Mouse (Mus musculus) thymus, adult 2 months (tissue): ENCODE data around the gene Cnfn. TPM values are rescaled to one million over a fixed set of nuclear protein-coding genes. Genes with fewer than 3 reads are reported as not detected.

Experiments
- DNase-seq: peaks from one replicate; pipeline ENCODE4 v3.0.0; 2021
- H3K27ac ChIP-seq: fragments of 200-500 bp; 2 replicates; pipeline ENCODE4 v1.5.1; 2012; ENCODE audit warnings: low read length, control low read depth; ENCODE audit not compliant: control insufficient read depth, insufficient read depth
- H3K27me3 ChIP-seq: fragments of 200-500 bp; 2 replicates; pipeline ENCODE4 v1.6.1; 2012; ENCODE audit warnings: mild to moderate bottlenecking, low read length, moderate library complexity, mixed read lengths; ENCODE audit not compliant: control insufficient read depth, insufficient read depth
- H3K36me3 ChIP-seq: fragments of 200-500 bp; 2 replicates; pipeline ENCODE4 v1.6.1; 2012; ENCODE audit warnings: mild to moderate bottlenecking, low read length, moderate library complexity; ENCODE audit not compliant: control insufficient read depth, insufficient read depth
- H3K4me1 ChIP-seq: fragments of 200-500 bp; replicated peaks from 2 replicates; pipeline ENCODE4 v1.6.1; 2012; ENCODE audit warnings: low read length; ENCODE audit not compliant: control insufficient read depth, insufficient read depth
- H3K4me3 ChIP-seq: fragments of 200-500 bp; 2 replicates; pipeline ENCODE4 v1.5.1; 2012; ENCODE audit warnings: mild to moderate bottlenecking, low read length, control low read depth, moderate library complexity; ENCODE audit not compliant: control insufficient read depth, insufficient read depth
- CTCF ChIP-seq: fragments of 200-500 bp; IDR thresholded peaks from 2 replicates; pipeline ENCODE4 v1.5.1; 2012; ENCODE audit warnings: mild to moderate bottlenecking, control low read depth, low read length, moderate library complexity, borderline replicate concordance; ENCODE audit not compliant: control insufficient read depth, poor library complexity, insufficient read depth; ENCODE audit errors: extremely low read depth
- POLR2A ChIP-seq: fragments of 200-500 bp; IDR thresholded peaks from 2 replicates; pipeline ENCODE4 v1.6.1; 2012; ENCODE audit warnings: mild to moderate bottlenecking, low read length, control low read depth, moderate library complexity; ENCODE audit not compliant: control insufficient read depth, poor library complexity, insufficient read depth; ENCODE audit errors: extremely low read depth
- WGBS: fragments of 180-500 bp; shearing (Covaris S2); methylation state at CpG from one replicate; pipeline ENCODE4 v1.1.7; 2018; 5-methylcytosine and 5-hydroxymethylcytosine counted together
- polyA plus RNA-seq: library from polyadenylated mRNA; depleted of rRNA; stranded (reverse); fragments of >200 nt; gene quantifications from 2 replicates; pipeline ENCODE4 v1.2.3, GENCODE M21; 2012

Cnfn gene
- polyA plus RNA-seq, 1 experiment: 20.6 TPM

DNA sequence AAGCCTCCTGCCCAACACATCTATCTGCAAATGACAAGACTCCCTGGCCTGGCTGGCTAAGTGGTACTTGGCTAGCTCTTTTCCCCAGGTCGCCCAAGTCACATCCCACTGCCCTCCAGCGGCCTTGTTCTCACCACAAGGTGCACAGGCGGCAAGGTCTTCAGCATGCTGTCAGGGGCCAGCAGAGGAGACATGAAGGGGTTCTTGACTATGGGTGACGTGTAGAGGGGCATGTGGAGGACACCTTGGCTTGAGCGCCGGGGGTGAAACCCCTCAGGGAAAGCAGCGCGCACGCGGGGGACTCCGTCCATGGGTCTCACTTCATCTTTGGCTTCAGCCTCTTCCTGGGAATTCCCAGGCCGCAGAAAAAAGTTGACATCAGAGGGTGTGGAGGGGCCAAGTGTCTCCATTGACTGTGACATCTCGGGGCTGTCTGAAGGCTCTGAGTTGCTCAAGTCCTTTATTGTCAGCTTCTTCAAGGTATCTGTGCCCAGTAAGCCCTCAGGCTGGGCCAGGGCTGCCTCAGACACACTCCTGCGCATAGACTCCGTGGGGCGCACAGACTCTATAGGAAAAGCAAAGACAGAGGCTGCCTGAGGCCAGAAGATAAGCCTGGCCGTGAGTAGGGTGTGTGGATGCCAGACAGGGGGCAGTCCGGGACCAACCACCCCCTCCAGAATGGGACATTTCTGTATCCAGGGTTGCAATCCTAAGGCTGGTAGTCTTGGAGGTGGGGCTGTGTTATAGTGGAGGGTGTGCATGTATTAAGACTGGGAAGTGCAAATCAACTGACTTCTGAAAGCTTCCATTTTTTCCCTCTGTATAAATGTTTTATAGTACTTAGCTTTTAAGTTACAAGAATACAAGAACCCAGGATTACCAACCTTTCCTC is 11.1 kb upstream of the Cnfn start:
- 72% methylated on average over 18 of the region's 18 CpGs for WGBS
- no peak for TF ChIP-seq POLR2A
- TF ChIP-seq CTCF: no peak
- Histone ChIP-seq H3K4me3 (peak overlapping the region; percentile 43), H3K36me3 (no peaks in the 10 kb centered on the region), H3K27ac (peak overlapping the region; percentile 26; the same call in 1 of the 2 replicates), H3K4me1 (peaks cover 24% of the 10 kb centered on the region), H3K27me3 (no peaks in the 10 kb centered on the region)
- DNase-seq: peak; percentile 30

DNA sequence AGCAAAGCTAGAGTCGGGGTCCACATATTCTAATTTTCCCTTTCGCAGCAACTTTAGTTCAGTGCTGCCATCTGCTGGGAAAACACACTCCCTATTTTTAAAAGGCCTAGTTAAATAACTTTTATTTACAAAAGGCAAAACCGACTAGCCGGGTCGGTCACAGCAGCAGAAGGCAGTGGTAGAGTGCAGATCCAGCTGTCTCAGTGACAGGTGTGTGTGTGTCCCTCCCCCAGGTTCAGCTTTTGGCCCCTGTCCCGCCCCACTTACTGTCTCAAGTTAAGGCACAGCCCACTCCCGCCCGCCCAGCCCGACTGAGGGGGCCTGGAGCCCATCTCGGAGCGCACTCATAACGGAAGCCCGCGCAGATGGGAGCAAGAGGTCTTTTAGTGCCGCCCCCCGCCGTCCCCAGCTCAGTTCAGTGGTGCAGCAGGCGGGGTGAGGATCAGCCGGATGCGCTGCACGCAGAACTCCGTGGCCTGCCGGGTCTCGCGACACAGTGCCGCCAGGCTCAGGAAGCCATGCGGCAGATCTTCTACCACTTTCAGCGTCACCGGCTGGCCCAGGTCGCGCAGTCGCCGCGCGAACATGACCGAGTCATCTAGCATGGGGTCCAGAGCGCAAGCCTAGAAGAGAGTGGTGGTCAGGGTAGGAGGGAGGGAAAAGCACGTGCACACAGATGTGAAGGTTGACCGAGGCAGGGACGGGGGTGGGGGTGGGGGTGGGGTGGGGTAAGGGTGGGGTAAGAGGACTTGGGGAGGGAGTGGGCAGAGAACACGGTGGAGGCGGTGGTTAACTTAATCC is 10.2 kb upstream of the Cnfn start:
- DNase-seq: peak; percentile 88
- H3K27ac ChIP-seq: peak overlapping the region; percentile 61
- WGBS: 1% methylated on average over 42 of the region's 42 CpGs
- H3K4me3 ChIP-seq: peak overlapping the region; percentile 43
- peaks cover 16% of the 10 kb centered on the region for H3K4me1 ChIP-seq
- H3K27me3 ChIP-seq: no peaks in the 10 kb centered on the region
- no peaks in the 10 kb centered on the region for H3K36me3 ChIP-seq
- no peak for TF ChIP-seq CTCF
- peak; percentile 69 for TF ChIP-seq POLR2A

- WGBS: 91% methylated on average over 13 of the region's 13 CpGs
- TF ChIP-seq CTCF (no peak), POLR2A (no peak)
- DNase-seq: no peak
Observed at GRCm38 (mm10) chr7:25378181-25379100, 8.9 kb upstream of the Cnfn start.

DNA sequence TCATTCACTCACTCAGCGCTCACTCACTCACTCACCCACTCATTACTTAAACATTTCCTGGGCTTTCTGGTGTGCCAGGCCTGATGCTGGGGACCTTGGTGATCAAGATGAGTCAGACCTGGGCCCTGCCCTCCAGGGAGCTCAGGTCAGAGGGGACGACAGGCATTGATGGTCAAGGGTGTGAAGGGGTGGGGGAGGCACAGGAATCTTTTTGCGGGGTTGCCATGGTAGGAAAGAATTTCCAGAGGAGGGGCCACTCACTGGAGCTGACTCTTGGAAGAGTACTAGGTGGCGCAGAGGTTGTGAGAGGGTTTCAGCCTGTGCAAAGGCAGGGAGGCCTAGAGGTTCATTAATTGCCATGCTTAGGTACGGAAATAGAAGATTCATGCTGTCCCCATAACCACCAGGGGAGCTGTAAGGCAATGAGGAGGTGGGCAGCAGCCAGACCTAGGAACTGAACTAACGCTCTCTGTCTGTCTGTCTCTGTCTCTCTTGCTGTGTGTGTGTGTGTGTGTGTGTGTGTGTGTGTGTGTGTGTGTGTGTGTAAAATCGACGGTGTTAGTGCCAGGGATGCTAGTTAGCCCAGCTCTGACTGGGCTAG is 7.7 kb upstream of the Cnfn start:
- Histone ChIP-seq H3K4me1 (peaks cover 11% of the 10 kb centered on the region), H3K27ac (no peak overlapping the region), H3K4me3 (no peak overlapping the region), H3K36me3 (no peaks in the 10 kb centered on the region), H3K27me3 (no peaks in the 10 kb centered on the region)
- no peak for DNase-seq
- TF ChIP-seq POLR2A (no peak), CTCF (no peak)
- 71% methylated on average over 8 of the region's 8 CpGs for WGBS

More at GRCm38 (mm10) chr7:25378181-25379100, 8.9 kb upstream of the Cnfn start:
- no peaks in the 10 kb centered on the region for H3K36me3 ChIP-seq
- no peaks in the 10 kb centered on the region for H3K27me3 ChIP-seq
- H3K27ac ChIP-seq: no peak overlapping the region
- no peak overlapping the region for H3K4me3 ChIP-seq
- H3K4me1 ChIP-seq: peaks cover 11% of the 10 kb centered on the region

GRCm38 (mm10) chr7:25376556-25376955 is 7.0 kb upstream of the Cnfn start:
- WGBS: 61% methylated on average over 17 of the region's 17 CpGs
- H3K27ac ChIP-seq: no peak overlapping the region
- no peak overlapping the region for H3K4me3 ChIP-seq
- H3K4me1 ChIP-seq: peaks cover 11% of the 10 kb centered on the region
- TF ChIP-seq CTCF (no peak), POLR2A (no peak)
- no peaks in the 10 kb centered on the region for H3K36me3 ChIP-seq
- peak; percentile 13 for DNase-seq
- H3K27me3 ChIP-seq: no peaks in the 10 kb centered on the region
